Mouse (Mus musculus) left cerebral cortex, postnatal 25 days (tissue): ENCODE results near the gene Fam122a. TPM values are rescaled to one million over a fixed set of nuclear protein-coding genes. Genes with fewer than 3 reads are reported as not detected.

Experiments
- DNase-seq, 2 experiments: peaks; one replicate each; pipeline ENCODE4 v3.0.0; 2022; ENCODE audit warnings: low spot score in 2 of 2, mixed read lengths in 1 of 2
- intact Hi-C: fragments of 180-260 bp; cut with DNase I; formaldehyde crosslinking; loops from one replicate; pipeline ENCODE4 v1.15.1; 2025
- total RNA-seq, 2 experiments: library from RNA; stranded (reverse); gene quantifications; 2 replicates each; pipeline ENCODE4 v1.2.3; 2021

Fam122a gene
- 10 to 100 TPM; 28.2 to 30.9 TPM for total RNA-seq

GRCm38 (mm10) chr19:24476929-24477882 is at the start of gene Fam122a:
Gene Fam122a (minus strand): TSS chr19:24477356.
- intact Hi-C loops = loop anchor here (1.0 to 2.0 kb wide), 3 partner anchors 79 to 176 kb away; no protein-coding TSS in a partner anchor
- peak; percentile 91 for DNase-seq

GRCm38 (mm10) chr19:24523476-24524313 is 46.5 kb upstream of the Fam122a start:
- intact Hi-C loops = no loop called here
- peak; percentile 64 to 89 for DNase-seq

- intact Hi-C loops = no loop called here
- no peak for DNase-seq
Measured at GRCm38 (mm10) chr19:24521997-24522396, 44.8 kb upstream of the Fam122a start.

- intact Hi-C loops = no loop called here
- DNase-seq = no peak
Measured at GRCm38 (mm10) chr19:24521146-24521545, 44.0 kb upstream of the Fam122a start.

GRCm38 (mm10) chr19:24519732-24520409 is 42.7 kb upstream of the Fam122a start:
- intact Hi-C loops = no loop called here
- DNase-seq = no peak

GRCm38 (mm10) chr19:24518384-24518783 is 41.2 kb upstream of the Fam122a start:
- intact Hi-C loops = no loop called here
- DNase-seq = no peak

GRCm38 (mm10) chr19:24517057-24517456 is 39.9 kb upstream of the Fam122a start:
- intact Hi-C loops = no loop called here
- no peak for DNase-seq

- intact Hi-C loops = no loop called here
- no peak for DNase-seq
Measured at GRCm38 (mm10) chr19:24515941-24516340, 38.8 kb upstream of the Fam122a start.

GRCm38 (mm10) chr19:24514661-24515642 is 37.8 kb upstream of the Fam122a start:
- DNase-seq = no peak
- intact Hi-C loops = loop anchor here (5.0 kb wide), 1 partner anchor 98 kb away; no protein-coding TSS in a partner anchor

GRCm38 (mm10) chr19:24513105-24513843 is 36.1 kb upstream of the Fam122a start:
- intact Hi-C loops = loop anchor here (5.0 kb wide), 1 partner anchor 96 kb away; no protein-coding TSS in a partner anchor
- DNase-seq = no peak

- intact Hi-C loops = loop anchor here (5.0 kb wide), 1 partner anchor 95 kb away; no protein-coding TSS in a partner anchor
- peak in 1 of 2 experiments; percentile 74 for DNase-seq
Measured at GRCm38 (mm10) chr19:24511939-24512338, 34.8 kb upstream of the Fam122a start.

GRCm38 (mm10) chr19:24509391-24509790 is 32.2 kb upstream of the Fam122a start:
- intact Hi-C loops = no loop called here
- DNase-seq = no peak

GRCm38 (mm10) chr19:24508087-24508767 is 31.1 kb upstream of the Fam122a start:
- no peak for DNase-seq
- intact Hi-C loops = no loop called here

GRCm38 (mm10) chr19:24502736-24503421 is 25.7 kb upstream of the Fam122a start:
- DNase-seq = peak in 1 of 2 experiments; percentile 37
- intact Hi-C loops = no loop called here

- intact Hi-C loops = no loop called here
- DNase-seq = no peak
Measured at GRCm38 (mm10) chr19:24501525-24501924, 24.4 kb upstream of the Fam122a start.

GRCm38 (mm10) chr19:24500431-24500830 is 23.3 kb upstream of the Fam122a start:
- intact Hi-C loops = no loop called here
- DNase-seq = no peak

- intact Hi-C loops = no loop called here
- DNase-seq = no peak
Measured at GRCm38 (mm10) chr19:24499291-24499690, 22.1 kb upstream of the Fam122a start.
